Comparison of ENCODE assay signal across 8 mouse cellular contexts in the genomic region with DNA sequence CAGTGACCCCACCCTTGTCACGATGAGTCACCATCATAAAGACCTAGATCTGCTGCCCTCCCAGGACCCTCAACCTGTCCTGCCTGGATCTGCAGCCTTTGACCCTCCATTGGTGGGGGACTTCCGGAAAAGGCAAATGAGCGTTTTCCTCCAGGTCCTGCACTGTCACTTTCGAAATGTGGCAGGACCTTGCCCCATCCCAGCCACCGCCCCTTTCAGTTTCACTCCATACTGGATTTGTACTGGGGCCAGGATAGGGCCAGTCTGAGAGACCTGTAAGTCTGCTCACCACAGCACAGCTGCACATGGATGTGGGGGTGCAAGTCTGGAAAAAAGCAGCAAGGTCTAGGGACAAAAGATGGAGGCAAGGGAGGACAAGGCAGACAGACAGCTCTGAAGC. TPM values are rescaled to one million over a fixed set of nuclear protein-coding genes. Genes with fewer than 3 reads are reported as not detected.
A peak's percentile ranks its signal among the peaks of the same experiment; 100 is the strongest.
DNase-seq lines count a peak whose midpoint lies in the region; ATAC-seq and TF ChIP-seq lines count a peak whose summit lies in the region.
"Had no signal": no experiment of that assay in that cellular context is flagged by ENCODE, and none has a peak within 500 bp of the region (broad histone marks: within the 10 kb centered on the region; RNA-seq: fewer than 3 reads in every experiment).

No protein-coding gene starts in this region.

- H3K4me2 ChIP-seq in kidney, embryonic 15.5 days: no peak overlapping the region
- peak overlapping the region; percentile 34; the same call in 1 of the 2 replicates for H3K4me2 ChIP-seq in intestine, embryonic 16.5 days (ENCODE audit: low read depth, low read length)
- H3K4me2 ChIP-seq in liver, embryonic 14.5 days (ENCODE audit: low read depth): peak overlapping the region; percentile 2
- H3K4me2 ChIP-seq in myocyte (ENCODE audit: low read depth): peak overlapping the region; percentile 62
- H3K4me2 ChIP-seq: heart, embryonic 15.5 days had no signal

- no peak overlapping the region for H3K4me3 ChIP-seq in kidney, embryonic 15.5 days (replicated peaks)
- H3K4me3 ChIP-seq in intestine, embryonic 16.5 days (ENCODE audit: low read length): 0 out of 2 replicates have a peak overlapping the region, but pooled peaks have one; percentile 4
- no peak overlapping the region for H3K4me3 ChIP-seq in liver, embryonic 14.5 days (ENCODE audit: insufficient read depth in 1 of 2, low read depth in 2 of 2, low read length in 2 of 2)
- no peak overlapping the region for H3K4me3 ChIP-seq in myocyte
- H3K4me3 ChIP-seq: heart, embryonic 15.5 days had no signal

- no peaks in the 10 kb centered on the region for H3K9me3 ChIP-seq in kidney, embryonic 15.5 days (replicated peaks)
- no peaks in the 10 kb centered on the region for H3K9me3 ChIP-seq in intestine, embryonic 16.5 days (ENCODE audit: control insufficient read depth, low read length)
- H3K9me3 ChIP-seq in liver, embryonic 14.5 days (ENCODE audit: control insufficient read depth, low read length): no peaks in the 10 kb centered on the region
- H3K9me3 ChIP-seq: heart, embryonic 15.5 days had no signal

- H3K36me3 ChIP-seq in kidney, embryonic 15.5 days: no peaks in the 10 kb centered on the region
- H3K36me3 ChIP-seq in intestine, embryonic 16.5 days (ENCODE audit: control insufficient read depth, insufficient read depth, low read length): no peaks in the 10 kb centered on the region
- no peaks in the 10 kb centered on the region for H3K36me3 ChIP-seq in liver, embryonic 14.5 days (replicated peaks; ENCODE audit: control insufficient read depth, insufficient read depth, low read depth)
- peaks cover 1% of the 10 kb centered on the region for H3K36me3 ChIP-seq in myocyte (ENCODE audit: control insufficient read depth, insufficient read depth)
- H3K36me3 ChIP-seq: heart, embryonic 15.5 days had no signal

- no peak for ATAC-seq in kidney, embryonic 15.5 days (replicated peaks; ENCODE audit: low FRiP score)
- peak; percentile 61 for ATAC-seq in intestine, embryonic 16.5 days
- ATAC-seq in liver, embryonic 14.5 days (ENCODE audit: insufficient read depth): no peak

- 82% methylated on average over 5 of the region's 5 CpGs for WGBS in kidney, embryonic 15.5 days
- 60% methylated on average over 5 of the region's 5 CpGs for WGBS in intestine, embryonic 16.5 days
- 64% methylated on average over 5 of the region's 5 CpGs for WGBS in liver, embryonic 14.5 days (ENCODE audit: insufficient replicate concordance)

- peaks cover 84% of the 10 kb centered on the region for H3K4me1 ChIP-seq in kidney, embryonic 15.5 days
- peaks cover 59% of the 10 kb centered on the region for H3K4me1 ChIP-seq in intestine, embryonic 16.5 days (ENCODE audit: control insufficient read depth, insufficient read depth, low read length)
- peaks cover 48 to 58% of the 10 kb centered on the region in 2 experiments for H3K4me1 ChIP-seq in liver, embryonic 14.5 days (replicated peaks; ENCODE audit: control insufficient read depth in 2 of 2, insufficient read depth in 2 of 2, low read length in 1 of 2)

- no peak for TF ChIP-seq POLR2A in myocyte (IDR thresholded peaks at IDR 0.05; ENCODE audit: insufficient read length, low read depth)

- TF ChIP-seq CTCF in liver, embryonic 14.5 days (IDR thresholded peaks at IDR 0.05; ENCODE audit: low read depth): no peak

- no peak overlapping the region for H3K27ac ChIP-seq in kidney, embryonic 15.5 days
- no peak overlapping the region for H3K27ac ChIP-seq in intestine, embryonic 16.5 days (ENCODE audit: low read length)
- H3K27ac ChIP-seq in liver, embryonic 14.5 days: peak overlapping the region; percentile 37

- no peak overlapping the region for H3K9ac ChIP-seq in kidney, embryonic 15.5 days
- no peak overlapping the region for H3K9ac ChIP-seq in intestine, embryonic 16.5 days (ENCODE audit: low read depth, low read length)
- H3K9ac ChIP-seq in liver, embryonic 14.5 days (replicated peaks): no peak overlapping the region
- H3K9ac ChIP-seq: heart, embryonic 15.5 days had no signal

- TF ChIP-seq EP300 in liver, embryonic 14.5 days (IDR thresholded peaks at IDR 0.05; ENCODE audit: low read depth): no peak

- no peaks in the 10 kb centered on the region for H3K27me3 ChIP-seq in kidney, embryonic 15.5 days
- H3K27me3 ChIP-seq in intestine, embryonic 16.5 days (replicated peaks; ENCODE audit: control insufficient read depth, insufficient read depth, low read length): no peaks in the 10 kb centered on the region
- no peaks in the 10 kb centered on the region for H3K27me3 ChIP-seq in liver, embryonic 14.5 days (ENCODE audit: control insufficient read depth, insufficient read depth, low read length)
- H3K27me3 ChIP-seq in myocyte (ENCODE audit: control insufficient read depth, insufficient read depth, insufficient read length): no peaks in the 10 kb centered on the region
- H3K27me3 ChIP-seq: heart, embryonic 15.5 days had no signal

- peak; percentile 27 for DNase-seq in kidney, postnatal 10 days
- no peak for DNase-seq in liver, embryonic 14.5 days (ENCODE audit: low read depth in 3 of 3, low spot score in 3 of 3)
- DNase-seq in gastrocnemius, adult 8-10 months (ENCODE audit: low spot score in 2 of 2): no peak
- no peak for DNase-seq in urinary bladder, adult 18-20 months (ENCODE audit: low spot score in 2 of 2)

- peaks cover 92% of the 10 kb centered on the region for H3K79me2 ChIP-seq in myocyte (ENCODE audit: control insufficient read depth, insufficient read depth)

- no peak overlapping the region for H3ac ChIP-seq in myocyte (ENCODE audit: control insufficient read depth, insufficient read length)

TF ChIP-seq in myocyte, 11 proteins besides CTCF, POLR2A, EP300 and RAD21:
- TF ChIP-seq USF1 (IDR thresholded peaks at IDR 0.05; ENCODE audit: low read depth) (no peak), MYOG (IDR thresholded peaks at IDR 0.05; ENCODE audit: control insufficient read depth in 1 of 3, insufficient read depth in 1 of 3, insufficient read length in 2 of 3, low read depth in 2 of 3) (peak in 1 of 3 experiments; percentile 22), MYOD1 (IDR thresholded peaks at IDR 0.05; ENCODE audit: control insufficient read depth in 1 of 3, insufficient read length in 2 of 3, low read depth in 2 of 3) (peak in 1 of 3 experiments; percentile 43), POLR2AphosphoS2 (IDR thresholded peaks at IDR 0.05; ENCODE audit: insufficient read length, low read depth) (no peak), MAX (IDR thresholded peaks at IDR 0.05; ENCODE audit: low read depth) (no peak), TCF3 (IDR thresholded peaks at IDR 0.05; ENCODE audit: insufficient read length, low read depth) (no peak)

RNA-seq across cellular contexts. Expression of gene Sbno2, which starts 6.7 kb away (rescaled TPM):
- 14.4 and 16.2 TPM in 2 replicates for polyA plus RNA-seq in kidney, embryonic 15.5 days (2015; fragmentation: Nextera tagmentation; extraction: Ambion mirVana)
- polyA plus RNA-seq in intestine, embryonic 16.5 days (2015; fragmentation: Nextera tagmentation; extraction: Ambion mirVana): 13.4 and 14.3 TPM in 2 replicates
- polyA plus RNA-seq in liver, embryonic 14.5 days (2012; rRNA removed): 10.0 and 10.1 TPM in 2 replicates
- 6.6 and 7.6 TPM in 2 replicates for polyA plus RNA-seq in liver, embryonic 14.5 days (2014; fragmentation: Nextera tagmentation; extraction: Ambion mirVana)
- 44.6 TPM for polyA plus RNA-seq in myocyte (2012; fragmentation: generic; extraction: Trizol)
- total RNA-seq in gastrocnemius, adult 8-10 months (2022): 1 to 10 TPM; 4.8 to 5.7 (median 5.3) TPM

RNA-seq across cellular contexts. Expression of gene Stk11, which starts 17.0 kb away (rescaled TPM):
- polyA plus RNA-seq in kidney, embryonic 15.5 days (2015; fragmentation: Nextera tagmentation; extraction: Ambion mirVana): 15.0 and 22.4 TPM in 2 replicates
- 13.8 and 15.7 TPM in 2 replicates for polyA plus RNA-seq in intestine, embryonic 16.5 days (2015; fragmentation: Nextera tagmentation; extraction: Ambion mirVana)
- polyA plus RNA-seq in liver, embryonic 14.5 days (2012; rRNA removed): 80.5 and 88.8 TPM in 2 replicates
- 17.4 and 18.9 TPM in 2 replicates for polyA plus RNA-seq in liver, embryonic 14.5 days (2014; fragmentation: Nextera tagmentation; extraction: Ambion mirVana)
- 150 TPM for polyA plus RNA-seq in myocyte (2012; fragmentation: generic; extraction: Trizol)
- total RNA-seq in gastrocnemius, adult 8-10 months (2022): 100 to 1,000 TPM; 157 to 173 (median 162) TPM

RNA-seq across cellular contexts. Expression of gene Atp5d, which starts 39.8 kb away (rescaled TPM):
- polyA plus RNA-seq in kidney, embryonic 15.5 days (2015; fragmentation: Nextera tagmentation; extraction: Ambion mirVana): 594 and 612 TPM in 2 replicates
- 846 and 854 TPM in 2 replicates for polyA plus RNA-seq in intestine, embryonic 16.5 days (2015; fragmentation: Nextera tagmentation; extraction: Ambion mirVana)
- polyA plus RNA-seq in liver, embryonic 14.5 days (2012; rRNA removed): 196 and 211 TPM in 2 replicates
- 249 and 270 TPM in 2 replicates for polyA plus RNA-seq in liver, embryonic 14.5 days (2014; fragmentation: Nextera tagmentation; extraction: Ambion mirVana)
- 1,163 TPM for polyA plus RNA-seq in myocyte (2012; fragmentation: generic; extraction: Trizol)
- total RNA-seq in gastrocnemius, adult 8-10 months (2022): 100 to 1,000 TPM; 525 to 571 (median 544) TPM

RNA-seq across cellular contexts. Expression of gene Cbarp, which starts 42.0 kb away (rescaled TPM):
- polyA plus RNA-seq in kidney, embryonic 15.5 days (2015; fragmentation: Nextera tagmentation; extraction: Ambion mirVana): 5.7 and 6.1 TPM in 2 replicates
- 5.1 TPM in 2 replicates for polyA plus RNA-seq in intestine, embryonic 16.5 days (2015; fragmentation: Nextera tagmentation; extraction: Ambion mirVana)
- polyA plus RNA-seq in liver, embryonic 14.5 days (2012; rRNA removed): 1.8 and 2.2 TPM in 2 replicates
- 0.42 and 1.1 TPM in 2 replicates for polyA plus RNA-seq in liver, embryonic 14.5 days (2014; fragmentation: Nextera tagmentation; extraction: Ambion mirVana)
- 10.0 TPM for polyA plus RNA-seq in myocyte (2012; fragmentation: generic; extraction: Trizol)
- total RNA-seq in gastrocnemius, adult 8-10 months (2022): 1 to 10 TPM; 1.9 to 4.0 (median 2.9) TPM

RNA-seq across cellular contexts. Expression of gene Midn, which starts 49.4 kb away (rescaled TPM):
- 18.8 and 19.5 TPM in 2 replicates for polyA plus RNA-seq in kidney, embryonic 15.5 days (2015; fragmentation: Nextera tagmentation; extraction: Ambion mirVana)
- polyA plus RNA-seq in intestine, embryonic 16.5 days (2015; fragmentation: Nextera tagmentation; extraction: Ambion mirVana): 8.8 and 10.3 TPM in 2 replicates
- polyA plus RNA-seq in liver, embryonic 14.5 days (2012; rRNA removed): 9.1 and 10.3 TPM in 2 replicates
- polyA plus RNA-seq in liver, embryonic 14.5 days (2014; fragmentation: Nextera tagmentation; extraction: Ambion mirVana): 5.1 and 5.7 TPM in 2 replicates
- polyA plus RNA-seq in myocyte (2012; fragmentation: generic; extraction: Trizol): 131 TPM
- 10 to 100 TPM; 20.8 to 36.0 (median 29.5) TPM for total RNA-seq in gastrocnemius, adult 8-10 months (2022)
